Mouse (Mus musculus) kidney, adult 8-10 months (tissue): Measurements from ENCODE around the gene Nipsnap2.
"Not testable (repeated sequence)": the region's sequence is repeated elsewhere in the genome, so short reads cannot be mapped to it uniquely, and the experiment has no call there.

Experiments used
- DNase-seq, 2 experiments: peaks; one replicate each; pipeline ENCODE4 v3.0.0; 2022

Gene Nipsnap2

DNA sequence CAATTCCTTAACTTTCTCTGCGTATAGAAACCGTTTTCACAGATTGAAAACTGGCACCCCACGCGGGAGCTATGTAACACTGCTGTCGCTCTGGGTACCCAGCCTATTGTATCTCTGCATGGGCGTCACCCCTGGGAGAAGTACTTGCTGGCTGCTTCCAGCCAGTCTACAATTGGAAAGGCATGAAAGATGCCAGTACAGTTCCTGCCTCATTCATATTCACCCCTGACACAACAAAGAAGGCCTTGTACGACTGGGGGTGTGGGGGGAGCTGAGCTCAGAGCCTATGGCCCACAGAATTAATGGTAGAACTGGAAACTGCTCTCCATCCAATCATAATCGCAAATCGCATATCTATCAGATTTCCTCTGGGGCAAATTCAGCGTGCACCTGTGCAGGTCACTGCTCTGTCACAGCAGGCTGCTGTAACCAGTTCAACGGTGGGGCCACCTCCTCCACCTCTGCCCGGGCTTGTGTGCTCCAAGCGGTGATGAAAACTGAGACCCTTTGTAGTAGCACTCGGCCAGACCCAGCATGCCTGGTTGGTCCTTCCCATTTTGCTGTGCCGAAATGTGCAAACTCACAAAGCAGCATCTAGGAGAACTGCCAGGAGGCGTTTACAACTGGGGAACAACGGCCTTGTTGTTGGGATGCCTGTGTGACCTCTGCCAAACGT is 37.1 kb downstream of the Nipsnap2 start:
- DNase-seq = no peak

DNA sequence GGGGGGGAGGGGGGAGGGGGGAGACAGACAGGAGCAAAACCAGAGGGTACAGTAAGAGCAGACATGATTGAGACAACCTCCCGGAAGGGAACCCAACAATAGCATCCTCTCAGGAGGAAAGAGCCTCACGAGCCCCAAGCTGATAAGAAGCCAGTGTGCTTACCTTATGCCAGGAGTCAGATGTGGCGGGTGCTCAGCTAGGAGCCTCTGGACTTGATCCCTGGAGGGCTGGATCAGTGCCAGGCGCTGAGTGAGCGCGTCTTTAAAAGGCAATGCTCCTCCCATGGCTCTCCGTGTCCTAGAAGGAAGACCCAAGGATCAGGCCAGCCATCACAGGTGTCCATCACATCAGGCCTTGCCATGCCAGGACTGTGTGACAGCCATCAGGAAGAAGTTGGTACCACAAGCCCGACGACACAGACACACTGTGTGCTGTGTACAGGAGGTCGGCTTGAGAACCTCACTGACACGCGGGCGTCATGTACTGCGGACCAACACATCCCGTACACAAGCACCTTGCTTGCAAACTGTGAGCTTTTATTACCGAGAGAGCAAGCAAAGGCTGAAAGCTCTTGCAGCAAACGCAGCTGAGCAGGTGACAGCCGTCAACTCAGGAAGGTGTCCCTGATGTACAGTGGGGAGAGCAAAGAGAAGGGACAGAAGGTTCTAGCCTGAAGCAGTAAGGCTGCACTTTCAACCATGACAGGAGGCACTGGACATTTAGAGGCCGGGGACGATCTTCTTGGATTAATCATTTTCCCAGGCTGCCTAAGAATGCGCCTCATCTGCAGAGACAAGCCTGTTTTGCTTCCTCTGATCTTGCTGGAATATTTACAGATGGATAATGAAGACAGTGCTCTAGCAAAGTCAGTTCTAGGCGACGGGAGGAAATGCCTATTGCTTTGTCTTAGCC is 45.8 kb downstream of the Nipsnap2 start:
- peak; percentile 77 to 84 for DNase-seq

DNA sequence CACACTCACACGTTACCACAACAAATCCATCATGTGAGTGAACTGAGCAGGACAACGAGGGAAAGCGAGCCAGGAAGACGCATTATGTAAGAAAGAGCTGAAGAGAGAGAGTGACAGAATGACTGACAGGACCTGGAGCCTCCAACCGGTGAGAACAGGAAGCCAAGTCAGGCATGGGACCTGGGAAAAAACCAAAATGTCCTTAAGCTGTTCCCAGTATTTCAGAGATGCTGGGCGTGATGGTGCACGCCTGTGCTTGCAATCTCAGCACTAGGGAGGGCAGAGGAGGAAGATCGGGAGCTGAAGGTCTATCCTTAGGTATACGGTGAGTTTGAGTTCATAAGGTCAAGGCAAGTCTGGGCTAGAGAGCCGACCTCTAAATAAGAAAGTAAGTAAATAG is 47.6 kb downstream of the Nipsnap2 start:
- no peak for DNase-seq

DNA sequence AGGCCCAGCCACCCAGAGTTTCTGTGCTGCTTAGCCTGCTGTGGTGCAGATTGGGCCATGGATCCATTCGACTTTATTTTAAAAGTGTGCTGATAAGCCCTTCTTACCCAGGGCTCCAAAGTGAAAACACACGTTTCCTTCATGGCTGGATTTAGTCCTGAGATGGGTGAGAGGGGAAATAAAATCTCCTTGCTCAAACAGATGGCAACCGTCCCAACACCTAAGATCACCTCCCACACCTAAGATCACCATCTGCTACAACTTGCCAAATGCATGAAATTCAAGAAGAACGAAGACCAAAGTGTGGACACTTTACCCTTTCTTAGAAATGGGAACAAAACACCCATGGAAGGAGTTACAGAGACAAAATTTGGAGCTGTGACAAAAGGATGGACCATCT is 48.5 kb downstream of the Nipsnap2 start:
- DNase-seq = not testable (repeated sequence)

DNA sequence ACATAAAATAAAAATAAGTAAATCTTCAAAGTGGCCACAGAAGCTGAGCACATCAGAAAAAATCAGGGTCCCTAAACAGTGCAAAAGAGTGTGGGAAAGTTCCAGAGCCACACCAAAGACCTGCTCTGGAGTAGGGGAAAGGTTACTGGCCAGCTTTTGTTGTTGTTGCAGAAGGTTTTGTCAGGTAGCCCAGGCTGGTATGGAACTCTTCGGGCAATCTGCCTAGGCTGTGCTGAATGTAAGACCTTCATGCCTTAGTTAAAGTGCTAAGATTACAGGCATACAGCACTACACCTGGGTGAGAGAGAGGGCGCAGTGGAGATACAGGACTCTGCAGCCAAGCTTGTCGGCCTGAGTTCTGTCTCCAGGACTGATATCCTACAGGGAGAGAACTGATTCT is 49.8 kb downstream of the Nipsnap2 start:
- DNase-seq = no peak

DNA sequence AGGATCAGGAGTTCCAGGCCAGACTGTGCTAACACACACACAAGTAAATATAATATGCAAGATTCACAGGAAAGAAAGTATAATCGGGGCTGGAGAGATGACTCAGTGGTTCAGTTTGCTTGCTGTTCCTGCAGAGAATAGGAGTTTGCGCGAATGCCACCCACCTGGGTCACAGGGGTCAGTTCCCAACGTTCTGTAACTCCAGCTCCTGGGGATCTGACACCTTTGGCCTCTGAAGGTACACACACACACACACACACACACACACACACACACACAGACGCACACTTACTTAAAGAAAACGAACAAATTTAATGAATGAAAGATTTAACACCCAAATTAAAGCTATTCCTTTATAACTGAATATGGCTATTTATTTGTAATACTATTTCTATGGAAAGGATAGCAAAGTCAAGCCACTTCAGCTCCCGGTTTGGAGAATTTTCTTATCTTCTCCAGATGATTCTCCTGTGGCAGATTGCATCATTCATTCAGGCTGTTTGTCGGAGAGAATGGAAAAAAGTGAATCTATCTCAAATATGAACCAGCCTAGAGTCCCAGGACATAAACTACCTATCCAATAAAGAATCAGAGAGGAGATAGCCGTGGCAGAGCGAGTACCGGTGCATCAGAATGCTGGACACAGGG is 53.6 kb downstream of the Nipsnap2 start:
- no peak for DNase-seq

DNA sequence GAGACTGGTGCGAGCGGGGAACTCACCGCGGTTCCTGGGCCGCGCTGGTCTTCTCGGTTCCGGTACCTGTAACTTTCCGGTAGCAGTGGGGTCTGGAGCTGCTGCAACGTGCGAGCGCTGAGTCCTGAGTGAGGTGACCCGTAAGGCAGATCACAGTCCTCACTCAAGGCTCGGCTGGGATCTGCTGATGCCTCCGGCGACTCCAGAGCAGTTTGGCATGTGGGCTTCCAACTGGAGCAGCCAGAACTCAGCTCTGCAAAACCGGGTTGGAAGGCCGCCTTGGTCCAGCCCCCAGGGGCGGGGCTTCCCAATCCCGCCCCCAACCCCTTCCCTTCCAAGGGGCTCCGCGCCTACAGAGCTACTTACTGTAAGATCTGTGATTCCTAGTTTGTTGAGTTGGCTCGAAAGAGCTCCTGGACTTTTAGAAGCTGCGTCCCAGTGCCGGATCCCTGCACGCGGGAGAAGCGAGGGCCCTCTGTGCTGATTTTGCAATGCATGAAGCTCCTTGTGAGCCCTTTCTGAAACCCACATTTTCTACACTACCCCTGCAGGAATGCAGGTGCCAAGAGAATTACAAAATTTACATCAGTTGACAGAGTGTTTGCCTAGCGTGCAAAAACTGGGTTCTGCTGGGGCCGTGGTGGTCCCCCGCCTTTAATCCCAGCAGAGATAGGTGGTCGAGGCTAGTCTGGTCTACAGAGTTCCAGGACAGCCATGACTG is 54.3 kb downstream of the Nipsnap2 start:
- peak; percentile 83 to 86 for DNase-seq

DNA sequence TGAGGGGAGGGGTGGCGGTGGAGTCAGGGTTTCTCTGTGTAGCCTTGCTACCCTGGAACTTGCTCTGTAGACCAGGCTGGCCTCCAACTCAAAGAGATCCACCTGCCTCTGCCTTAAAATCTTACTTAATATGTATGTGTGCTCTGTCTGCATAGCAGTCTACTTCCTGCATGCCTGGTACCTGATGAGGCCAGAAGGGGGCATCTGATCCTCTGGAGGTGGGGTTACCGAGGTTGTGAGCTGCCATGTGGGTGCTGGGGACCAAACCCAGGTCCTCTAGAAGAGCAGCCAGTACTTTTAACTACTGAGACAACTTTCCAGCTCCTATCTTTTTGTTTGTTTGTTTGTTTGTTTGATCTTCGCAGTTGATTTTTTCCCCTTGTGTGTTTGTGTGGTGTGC is 55.3 kb downstream of the Nipsnap2 start:
- no peak for DNase-seq

DNA sequence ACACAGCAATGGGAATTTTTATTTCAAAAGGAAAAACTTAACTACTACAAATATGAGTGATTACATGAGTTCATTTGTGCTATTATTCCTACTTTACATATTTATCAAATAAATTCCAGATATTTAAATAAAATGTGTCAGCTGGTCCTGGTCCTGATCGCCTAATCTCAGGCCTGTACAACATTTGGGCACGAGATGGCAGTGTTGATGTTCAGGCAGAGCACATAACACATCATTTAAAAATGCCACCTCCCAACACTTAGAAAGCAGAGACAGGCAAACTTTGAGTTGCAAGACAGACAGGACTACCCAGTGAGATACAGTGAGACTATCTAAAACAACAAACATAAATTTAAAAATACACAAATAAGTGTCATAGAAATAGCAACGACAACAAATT is 57.3 kb downstream of the Nipsnap2 start:
- DNase-seq = peak in 1 of 2 experiments; percentile 28

DNA sequence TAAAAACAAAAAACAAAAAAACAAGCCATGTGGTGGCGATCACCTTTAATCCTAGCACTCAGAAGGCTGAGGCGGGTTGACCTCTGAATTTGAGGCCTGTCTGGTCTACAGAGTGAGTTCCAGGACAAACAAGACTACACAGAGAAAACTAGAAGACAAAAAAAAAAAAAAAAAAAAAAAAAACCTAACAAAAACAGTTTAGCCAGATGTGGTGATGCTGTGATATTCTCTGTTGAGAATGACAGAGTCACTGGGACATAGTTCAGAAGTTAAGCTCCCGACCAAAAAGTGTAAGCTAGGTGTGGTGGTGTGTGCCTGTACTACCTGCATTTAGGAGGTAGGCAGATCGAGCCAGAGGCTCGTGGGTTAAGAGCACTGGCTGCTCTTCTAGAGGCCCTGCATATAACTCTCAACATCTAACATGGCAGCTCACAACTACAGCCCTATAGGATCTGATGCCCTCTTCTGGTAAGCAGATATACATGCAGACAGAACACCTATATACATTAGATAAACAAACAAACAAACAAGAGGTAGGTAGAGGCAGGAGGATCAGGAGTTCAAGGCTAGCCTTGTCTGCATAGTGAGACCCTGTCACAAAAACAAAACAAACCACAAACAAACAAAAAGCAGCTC is 60.5 kb downstream of the Nipsnap2 start:
- DNase-seq = no peak

DNA sequence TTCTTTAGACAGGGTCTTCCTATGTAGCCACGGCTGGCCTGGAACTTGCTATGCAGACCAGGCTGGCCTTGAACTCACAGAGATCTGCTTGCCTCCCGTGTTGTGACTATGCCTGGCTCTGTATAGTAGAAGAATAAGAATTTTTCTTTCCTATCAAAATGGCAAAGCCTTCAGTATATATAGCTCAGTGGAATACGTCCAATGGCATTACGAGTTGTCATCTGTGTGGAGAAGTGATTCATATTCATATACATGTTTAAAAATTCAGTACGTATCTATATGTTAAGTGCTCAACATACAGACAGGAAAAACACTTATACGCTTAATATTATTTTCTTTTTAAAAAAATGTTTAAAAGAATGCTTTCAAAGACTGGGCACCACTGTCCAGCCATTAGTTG is 61.3 kb downstream of the Nipsnap2 start:
- no peak for DNase-seq

DNA sequence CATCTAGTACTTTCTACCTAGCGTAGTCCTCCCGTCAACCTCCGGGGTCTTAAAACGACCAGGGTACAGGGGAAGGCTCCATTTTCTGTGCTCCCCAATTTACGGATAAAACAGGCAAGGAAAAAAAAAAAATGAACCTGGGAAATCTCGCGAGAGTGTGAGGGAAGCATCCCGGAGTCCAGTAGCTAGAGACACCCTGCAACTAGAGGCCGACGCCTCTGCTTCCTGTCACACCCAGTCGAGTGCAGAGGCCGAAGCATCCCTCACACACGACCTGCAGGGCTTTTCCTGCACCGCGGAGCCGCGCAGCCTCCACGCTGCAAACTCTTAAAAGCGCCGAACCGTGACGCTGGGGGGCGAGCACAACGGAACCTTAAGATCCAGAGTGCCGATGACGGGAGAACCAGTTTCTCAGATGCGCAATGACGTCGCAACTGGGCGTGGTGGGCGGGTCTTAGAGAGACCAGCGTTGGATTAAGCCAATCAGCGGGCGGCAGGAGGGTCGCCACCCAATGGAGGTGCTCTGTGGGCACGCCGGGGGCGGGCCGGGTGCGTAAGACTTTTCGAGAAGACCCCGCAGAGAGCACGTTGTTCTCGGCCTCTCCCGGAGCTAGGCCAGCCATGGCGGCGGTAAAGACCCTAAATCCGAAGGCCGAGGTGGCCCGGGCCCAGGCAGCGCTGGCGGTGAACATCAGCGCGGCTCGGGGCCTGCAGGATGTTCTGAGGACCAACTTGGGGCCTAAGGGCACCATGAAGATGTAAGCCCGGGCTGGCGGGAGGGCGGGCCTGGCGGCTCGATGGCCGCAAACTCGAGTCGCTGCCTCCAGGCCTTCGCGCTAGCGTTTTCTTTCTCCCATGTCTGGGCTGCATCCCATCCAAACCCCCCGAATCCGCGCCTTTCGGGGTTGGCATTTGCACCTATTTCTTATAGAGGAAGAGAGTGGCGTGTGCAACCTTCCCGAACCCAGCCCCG is 62.2 kb downstream of the Nipsnap2 start, which contains the start of gene Psph:
TSS of gene Psph (minus strand) at position 632 of the 973 bp plus-strand sequence.
- DNase-seq = peak; percentile 97

DNA sequence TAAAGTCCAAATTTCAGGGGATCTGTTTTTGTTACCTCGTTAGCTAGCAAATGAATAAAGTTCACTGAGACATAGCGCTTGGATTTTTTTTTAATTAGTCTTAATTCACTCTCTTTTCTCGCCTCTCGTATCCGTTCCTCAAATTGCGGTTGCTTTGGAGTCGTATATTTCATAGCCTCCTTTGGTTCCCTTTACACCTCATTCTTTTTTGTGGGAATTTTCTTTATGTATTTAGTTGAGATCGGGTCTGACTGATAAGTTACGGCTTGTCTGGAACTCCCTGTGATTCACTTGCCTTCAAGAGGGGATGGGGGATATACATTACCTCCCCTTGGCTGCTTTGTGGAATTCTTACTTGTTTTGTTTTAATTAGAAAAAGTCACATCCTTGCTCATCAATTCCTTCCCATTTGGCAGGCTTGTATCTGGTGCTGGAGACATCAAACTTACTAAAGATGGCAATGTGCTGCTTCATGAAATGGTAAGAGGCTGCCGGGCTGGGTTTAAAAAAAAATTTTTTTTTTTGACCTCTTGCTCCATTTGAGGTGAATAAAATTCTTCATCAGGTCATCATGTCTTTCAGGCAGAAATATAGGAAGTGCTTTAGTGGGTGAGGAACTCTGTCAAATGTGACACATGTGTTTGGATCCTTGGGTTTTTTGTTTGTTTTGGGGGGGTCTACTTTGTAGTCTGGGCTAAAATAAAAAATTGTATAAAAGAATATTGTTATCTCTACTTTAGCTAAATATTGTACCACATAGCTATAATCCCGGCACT is 63.1 kb downstream of the Nipsnap2 start:
- no peak for DNase-seq

DNA sequence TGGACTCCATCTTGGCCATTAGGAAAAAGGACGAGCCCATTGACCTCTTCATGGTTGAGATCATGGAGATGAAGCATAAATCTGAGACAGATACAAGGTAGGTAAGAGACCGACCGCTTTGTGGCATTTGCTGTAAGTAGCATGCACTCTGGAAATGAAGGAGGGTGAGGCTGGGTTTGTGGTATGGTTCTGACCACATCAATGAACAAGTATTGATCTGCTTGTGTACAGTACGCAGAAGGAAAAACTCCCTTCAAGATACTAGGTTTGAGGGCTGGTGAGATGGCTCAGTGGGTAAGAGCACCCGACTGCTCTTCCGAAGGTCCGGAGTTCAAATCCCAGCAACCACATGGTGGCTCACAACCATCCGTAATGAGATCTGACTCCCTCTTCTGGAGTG is 65.7 kb downstream of the Nipsnap2 start:
- not testable (repeated sequence) for DNase-seq
